Mouse (Mus musculus) liver, embryonic 14.5 days (tissue): Measurements from ENCODE around the gene Emp2. TPM values are rescaled to one million over a fixed set of nuclear protein-coding genes. Genes with fewer than 3 reads are reported as not detected.

Experiments
- ATAC-seq: fragments of 200-750 bp; cut with Nextera tagmentation; 2 replicates; pipeline ENCODE4 v1.8.0; 2017; ENCODE audit warnings: moderate number of reproducible peaks, mild to moderate bottlenecking, moderate library complexity; ENCODE audit not compliant: insufficient read depth
- DNase-seq, 3 experiments: peaks; one replicate each; pipeline ENCODE4 v3.0.0-alpha.2; 2012 to 2013; ENCODE audit warnings: low read depth in 3 of 3, low spot score in 3 of 3
- H3K27ac ChIP-seq: fragments of 300-500 bp; sonication (generic); 2 replicates; pipeline ENCODE4 v1.5.1; 2014; ENCODE audit warnings: moderate library complexity, mild to moderate bottlenecking, control low read depth, inconsistent platforms
- H3K27me3 ChIP-seq: fragments of 300-500 bp; sonication (generic); 2 replicates; pipeline ENCODE4 v1.6.1; 2014; ENCODE audit warnings: mild to moderate bottlenecking, low read length, moderate library complexity; ENCODE audit not compliant: control insufficient read depth, insufficient read depth
- H3K36me3 ChIP-seq: fragments of 300-500 bp; sonication (generic); replicated peaks from 2 replicates; pipeline ENCODE4 v1.6.1; 2014; ENCODE audit warnings: low read depth; ENCODE audit not compliant: control insufficient read depth, insufficient read depth
- H3K4me1 ChIP-seq, 2 experiments: fragments of 200-500 bp in 1 of 2; fragments of 300-500 bp in 1 of 2; sonication (generic) in 1 of 2; replicated peaks; 2 replicates each; pipeline ENCODE4 v1.6.1; 2012 to 2014; ENCODE audit warnings: antibody characterized with exemption in 1 of 2, inconsistent platforms in 1 of 2, low read length in 1 of 2; ENCODE audit not compliant: control insufficient read depth in 2 of 2, insufficient read depth in 2 of 2
- H3K4me2 ChIP-seq: fragments of 300-500 bp; sonication (generic); 2 replicates; pipeline ENCODE4 v1.6.1; 2014; ENCODE audit warnings: low read depth, mild to moderate bottlenecking, control low read depth, moderate library complexity
- H3K4me3 ChIP-seq, 2 experiments: fragments of 200-500 bp in 1 of 2; fragments of 300-500 bp in 1 of 2; sonication (generic) in 1 of 2; 2 replicates each; pipeline ENCODE4 v1.5.1; 2012 to 2014; ENCODE audit warnings: low read depth in 2 of 2, low read length in 2 of 2, mild to moderate bottlenecking in 2 of 2, control low read depth in 1 of 2, inconsistent platforms in 1 of 2, moderate library complexity in 1 of 2; ENCODE audit not compliant: insufficient read depth in 1 of 2
- H3K9ac ChIP-seq: fragments of 300-500 bp; sonication (generic); replicated peaks from 2 replicates; pipeline ENCODE4 v1.6.1; 2014; ENCODE audit warnings: mild to moderate bottlenecking, control low read depth, moderate library complexity
- H3K9me3 ChIP-seq: fragments of 300-500 bp; sonication (generic); 2 replicates; pipeline ENCODE4 v1.6.1; 2016; ENCODE audit warnings: low read length, mixed read lengths; ENCODE audit not compliant: control insufficient read depth
- CTCF ChIP-seq: IDR thresholded peaks from 2 replicates; pipeline ENCODE4 v1.5.1; 2016; ENCODE audit warnings: antibody characterized with exemption, low read depth, control low read depth
- EP300 ChIP-seq: IDR thresholded peaks from 2 replicates; pipeline ENCODE4 v1.6.1; 2016; ENCODE audit warnings: antibody characterized with exemption, low read depth
- WGBS: fragments of 180-500 bp; shearing (Covaris S2); extraction: QIAGEN DNeasy Blood & Tissue Kit; methylation state at CpG from one replicate; pipeline ENCODE4 v1.1.7; 2014; ENCODE audit not compliant: insufficient replicate concordance; 5-methylcytosine and 5-hydroxymethylcytosine counted together
- polyA plus RNA-seq, 2 experiments: library from polyadenylated mRNA; depleted of rRNA in 1 of 2; stranded (reverse) in 1 of 2; unstranded in 1 of 2; fragments of >200 nt; fragmentation: Nextera tagmentation in 1 of 2; extraction: Ambion mirVana in 1 of 2; gene quantifications; 2 replicates each; pipeline versions ENCODE4 v1.2.1 to v1.2.3; 2012 to 2014

The Emp2 gene
- polyA plus RNA-seq, 2 experiments = 3.8 to 3.9 TPM

DNA sequence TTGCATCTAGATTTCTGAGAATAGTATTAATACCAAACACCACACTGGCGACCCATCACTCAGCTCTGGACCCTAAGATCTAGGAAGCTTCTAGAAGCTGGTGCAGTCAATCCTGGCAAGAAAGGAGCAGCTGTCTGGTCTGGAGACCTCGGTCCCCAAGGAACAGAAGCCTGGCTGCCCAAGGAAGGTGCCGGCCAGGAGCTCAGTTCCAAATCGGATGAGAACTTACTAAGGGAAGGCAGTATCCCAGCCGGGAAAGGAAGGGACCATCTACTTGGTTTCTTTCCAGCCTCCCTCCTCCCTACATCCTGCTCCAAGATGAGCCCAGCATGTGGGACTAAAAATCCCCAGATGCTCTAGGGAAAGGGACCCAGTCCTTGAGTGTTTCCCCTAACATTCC is 3.3 kb downstream of the Emp2 start:
- Histone ChIP-seq H3K4me2 (no peak overlapping the region), H3K9me3 (no peaks in the 10 kb centered on the region), H3K9ac (no peak overlapping the region), H3K4me3 (no peak overlapping the region), H3K36me3 (no peaks in the 10 kb centered on the region), H3K27me3 (peaks cover 9% of the 10 kb centered on the region), H3K27ac (no peak overlapping the region), H3K4me1 (no peaks in the 10 kb centered on the region)
- WGBS = 38% methylated on average over 5 of the region's 5 CpGs
- no peak for ATAC-seq
- no peak for TF ChIP-seq EP300
- no peak for TF ChIP-seq CTCF
- DNase-seq = no peak

DNA sequence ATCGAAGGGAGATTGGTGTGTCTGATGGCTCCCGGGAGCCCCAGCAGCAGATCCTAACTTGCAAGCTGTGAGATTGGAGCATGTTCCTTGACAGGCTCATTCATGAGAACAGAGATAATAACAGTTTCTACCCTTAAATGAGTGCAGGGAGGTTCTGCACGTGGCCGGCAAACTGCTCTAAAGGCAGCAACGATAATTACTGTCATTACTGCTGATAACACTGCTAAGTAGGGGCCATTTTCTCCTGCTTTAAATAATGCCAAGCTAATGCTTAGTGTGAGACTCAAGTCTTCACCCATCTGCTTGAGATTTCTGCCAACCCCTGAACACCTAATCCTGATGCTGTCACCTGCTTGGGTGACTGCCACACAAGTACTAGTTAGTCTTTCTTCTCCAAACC is 6.4 kb downstream of the Emp2 start:
- no peaks in the 10 kb centered on the region for H3K9me3 ChIP-seq
- TF ChIP-seq CTCF = no peak
- H3K4me3 ChIP-seq = no peak overlapping the region
- H3K4me1 ChIP-seq = no peaks in the 10 kb centered on the region
- no peak overlapping the region for H3K4me2 ChIP-seq
- ATAC-seq (no peak), DNase-seq (no peak)
- H3K36me3 ChIP-seq = no peaks in the 10 kb centered on the region
- H3K27ac ChIP-seq = no peak overlapping the region
- no peaks in the 10 kb centered on the region for H3K27me3 ChIP-seq
- WGBS = 59% methylated on average over 5 of the region's 5 CpGs
- H3K9ac ChIP-seq = no peak overlapping the region

DNA sequence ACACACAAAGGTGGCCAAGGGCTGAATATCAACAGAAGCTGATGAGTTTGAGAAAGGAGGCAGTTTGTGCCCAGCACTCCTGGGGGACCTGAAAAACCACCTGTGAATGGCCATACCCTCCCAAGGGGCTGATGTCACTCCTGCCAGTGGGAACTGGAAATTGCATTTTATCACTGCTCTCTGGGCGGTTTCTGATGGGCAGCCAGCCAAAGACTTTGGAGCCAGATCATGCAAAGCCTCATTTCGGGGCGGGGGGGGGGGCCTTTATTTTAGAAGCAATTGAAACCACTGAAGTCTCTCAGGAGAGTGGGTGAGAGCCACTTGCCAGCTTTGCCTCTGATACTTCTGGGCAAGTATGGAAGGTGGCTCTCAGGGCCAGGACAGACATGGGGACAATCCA is 7.7 kb downstream of the Emp2 start:
- no peak for TF ChIP-seq EP300
- no peak for TF ChIP-seq CTCF
- WGBS = 56% methylated on average over 3 of the region's 3 CpGs
- no peak for ATAC-seq

DNA sequence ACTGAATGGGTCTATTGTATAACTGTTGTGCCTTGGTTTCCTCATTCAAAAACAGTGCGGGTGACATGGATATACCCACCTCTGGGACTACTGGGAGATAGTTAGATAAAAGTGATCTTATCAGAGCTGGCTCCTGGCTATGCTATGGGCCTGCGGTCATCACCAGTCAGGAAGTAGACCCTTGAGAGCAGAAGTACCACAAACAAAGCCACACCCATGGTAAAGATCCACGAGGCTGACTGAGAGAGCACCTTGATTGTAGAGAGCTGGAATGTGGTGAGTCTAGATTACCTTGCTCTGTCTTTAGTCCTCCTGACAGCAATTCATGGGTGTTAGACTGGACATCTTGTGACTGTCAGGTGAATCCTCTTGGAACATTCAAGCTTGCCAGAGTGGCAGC is 12.4 kb downstream of the Emp2 start:
- no peaks in the 10 kb centered on the region for H3K9me3 ChIP-seq
- no peaks in the 10 kb centered on the region for H3K27me3 ChIP-seq
- ATAC-seq (no peak), DNase-seq (no peak)
- TF ChIP-seq CTCF (no peak), EP300 (no peak)
- H3K9ac ChIP-seq = no peak overlapping the region
- H3K36me3 ChIP-seq = no peaks in the 10 kb centered on the region
- no peak overlapping the region for H3K27ac ChIP-seq
- H3K4me1 ChIP-seq = no peaks in the 10 kb centered on the region
- H3K4me3 ChIP-seq = no peak overlapping the region
- no peak overlapping the region for H3K4me2 ChIP-seq
- WGBS = 24% methylated on average over 3 of the region's 3 CpGs

More for the DNA sequence above, 7.7 kb downstream of the Emp2 start:
- Histone ChIP-seq H3K4me1 (no peaks in the 10 kb centered on the region), H3K27ac (no peak overlapping the region), H3K9ac (no peak overlapping the region), H3K36me3 (no peaks in the 10 kb centered on the region), H3K9me3 (no peaks in the 10 kb centered on the region), H3K4me2 (no peak overlapping the region), H3K4me3 (no peak overlapping the region), H3K27me3 (no peaks in the 10 kb centered on the region)
- no peak for DNase-seq

DNA sequence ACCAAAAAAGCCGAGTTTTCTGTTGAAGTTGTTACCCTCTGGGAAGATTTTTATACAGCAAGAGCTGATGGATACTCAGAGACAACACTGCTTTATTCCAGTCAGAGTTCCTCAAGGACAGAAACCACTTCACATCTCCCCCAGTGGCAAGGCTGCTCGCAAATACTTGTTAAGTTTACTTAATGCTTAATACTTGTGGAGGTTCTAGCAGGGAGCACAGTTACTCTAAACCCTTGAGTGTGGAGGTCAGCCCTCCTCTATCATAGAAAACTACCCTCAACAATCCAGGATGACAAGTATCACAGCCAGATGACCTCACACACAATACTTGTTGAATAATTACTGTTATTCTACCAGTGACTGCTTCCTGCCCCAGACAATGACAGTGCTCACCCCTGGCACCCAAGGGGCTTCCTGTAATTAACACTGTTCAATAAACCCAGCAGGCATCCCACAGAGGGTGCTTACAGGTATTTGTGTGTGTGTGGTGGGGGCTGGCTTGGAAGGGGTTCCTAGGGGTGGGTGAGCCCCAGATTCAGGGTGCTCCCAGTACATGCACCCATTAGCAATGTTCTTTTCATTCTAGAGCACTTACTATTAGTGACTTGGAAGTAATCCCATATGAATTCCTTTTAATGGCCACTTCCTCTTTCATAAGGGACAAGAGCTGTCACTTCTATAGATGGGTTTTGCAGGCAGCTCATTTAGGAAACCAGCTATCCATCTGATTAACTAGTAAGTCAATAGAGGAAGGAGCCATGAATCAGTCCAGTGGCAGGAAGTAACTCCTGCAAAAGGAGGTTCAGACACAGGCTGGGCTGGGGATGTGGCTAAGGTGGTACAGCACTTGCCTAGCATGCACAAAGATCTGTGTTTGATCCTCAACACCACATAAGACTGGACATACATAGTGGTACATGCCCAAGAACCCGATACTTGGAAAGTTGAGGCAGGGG is 13.3 kb downstream of the Emp2 start:
- TF ChIP-seq CTCF = no peak
- TF ChIP-seq EP300 = no peak
- H3K4me3 ChIP-seq = no peak overlapping the region
- H3K27ac ChIP-seq = no peak overlapping the region
- no peaks in the 10 kb centered on the region for H3K9me3 ChIP-seq
- H3K4me1 ChIP-seq = no peaks in the 10 kb centered on the region
- no peak overlapping the region for H3K9ac ChIP-seq
- H3K4me2 ChIP-seq = no peak overlapping the region
- H3K27me3 ChIP-seq = no peaks in the 10 kb centered on the region
- H3K36me3 ChIP-seq = no peaks in the 10 kb centered on the region
- 33% methylated on average over 3 of the region's 3 CpGs for whole genome bisulfite sequencing
- no peak for ATAC-seq
- no peak for DNase-seq
